Mouse (Mus musculus) layer of hippocampus, adult 9-11 months (tissue): ENCODE data around the gene Aldh1a7.
A peak's percentile ranks its signal among the peaks of the same experiment; 100 is the strongest.
"Not testable (repeated sequence)": the region's sequence is repeated elsewhere in the genome, so short reads cannot be mapped to it uniquely, and the experiment has no call there.

Source experiments
- DNase-seq: peaks from one replicate; pipeline ENCODE4 v3.0.0; 2022

Aldh1a7 gene

GRCm38 (mm10) chr19:20727381-20727780 lies at the start of gene Aldh1a7:
Gene Aldh1a7, minus strand, starts transcription at chr19:20727562.
- DNase-seq = no peak

- DNase-seq = no peak
Observed at GRCm38 (mm10) chr19:20775681-20776080, 48.3 kb upstream of the Aldh1a7 start.

GRCm38 (mm10) chr19:20773941-20774340 lies 46.6 kb upstream of the Aldh1a7 start:
- no peak for DNase-seq

- DNase-seq = peak; percentile 8
Observed at GRCm38 (mm10) chr19:20764214-20764613, 36.9 kb upstream of the Aldh1a7 start.

GRCm38 (mm10) chr19:20761675-20762426 lies 34.5 kb upstream of the Aldh1a7 start:
- DNase-seq = no peak

- DNase-seq = no peak
Observed at GRCm38 (mm10) chr19:20761119-20761518, 33.8 kb upstream of the Aldh1a7 start.

- DNase-seq = no peak
Observed at GRCm38 (mm10) chr19:20744630-20745029, 17.3 kb upstream of the Aldh1a7 start.

GRCm38 (mm10) chr19:20728278-20728677 lies 916 bp upstream of the Aldh1a7 start:
- DNase-seq = no peak

GRCm38 (mm10) chr19:20722913-20723312 lies 4.4 kb downstream of the Aldh1a7 start:
- no peak for DNase-seq

- DNase-seq = no peak
Observed at GRCm38 (mm10) chr19:20720298-20720697, 7.1 kb downstream of the Aldh1a7 start.

GRCm38 (mm10) chr19:20715617-20716016 lies 11.7 kb downstream of the Aldh1a7 start:
- no peak for DNase-seq

GRCm38 (mm10) chr19:20715093-20715492 lies 12.3 kb downstream of the Aldh1a7 start:
- DNase-seq = no peak

- DNase-seq = no peak
Observed at GRCm38 (mm10) chr19:20714543-20714942, 12.8 kb downstream of the Aldh1a7 start.

GRCm38 (mm10) chr19:20707159-20707558 lies 20.2 kb downstream of the Aldh1a7 start:
- DNase-seq = no peak

- no peak for DNase-seq
Observed at GRCm38 (mm10) chr19:20706747-20707146, 20.6 kb downstream of the Aldh1a7 start.

- no peak for DNase-seq
Observed at GRCm38 (mm10) chr19:20702074-20702473, 25.3 kb downstream of the Aldh1a7 start.

- no peak for DNase-seq
Observed at GRCm38 (mm10) chr19:20677697-20678355, 49.5 kb downstream of the Aldh1a7 start.

- DNase-seq = no peak
Observed at GRCm38 (mm10) chr19:20654141-20654873, 73.1 kb downstream of the Aldh1a7 start.

- no peak for DNase-seq
Observed at GRCm38 (mm10) chr19:20653082-20653676, 74.2 kb downstream of the Aldh1a7 start.

- DNase-seq = no peak
Observed at GRCm38 (mm10) chr19:20650008-20650407, 77.4 kb downstream of the Aldh1a7 start.

GRCm38 (mm10) chr19:20647496-20647895 lies 79.9 kb downstream of the Aldh1a7 start:
- DNase-seq = not testable (repeated sequence)

GRCm38 (mm10) chr19:20644346-20644745 lies 83.0 kb downstream of the Aldh1a7 start:
- DNase-seq = no peak
